In the genomic region with DNA sequence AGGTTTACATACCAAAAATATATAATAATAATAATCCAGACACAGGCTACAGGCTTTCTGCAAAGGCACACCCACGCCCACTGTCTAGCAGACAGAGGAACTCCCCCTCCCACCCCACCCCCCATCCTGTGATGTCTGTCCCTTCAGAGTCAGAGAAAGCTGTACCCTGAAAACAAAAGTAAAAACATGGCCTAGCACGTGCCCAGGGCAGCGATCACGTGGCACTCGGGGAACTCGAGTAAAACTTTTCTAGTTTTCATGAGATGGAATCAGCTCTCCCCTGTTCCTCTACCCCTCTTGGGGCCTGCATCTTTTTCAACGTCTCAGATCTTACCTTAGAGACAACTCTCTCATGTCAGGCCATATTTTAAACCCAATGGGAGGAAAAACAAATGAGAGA, we compare ENCODE assay signal across 10 mouse cellular contexts.
A peak's percentile ranks its signal among the peaks of the same experiment; 100 is the strongest.
DNase-seq lines count a peak whose midpoint lies in the region; ATAC-seq lines count a peak whose summit lies in the region.
"Had no signal": no experiment of that assay in that cellular context is flagged by ENCODE, and none has a peak within 500 bp of the region (broad histone marks: within the 10 kb centered on the region; RNA-seq: fewer than 3 reads in every experiment).

No protein-coding gene starts in this region.

- H3K9ac ChIP-seq in kidney, embryonic 16.5 days (replicated peaks; ENCODE audit: low read length) = 0 out of 2 replicates have a peak overlapping the region, but pooled peaks have one; percentile 23
- H3K9ac ChIP-seq: lung, embryonic 15.5 days had no signal

- peak; percentile 48 for ATAC-seq in activated CD4-positive, CD25-positive, alpha-beta regulatory T cell, adult 4 months
- no peak for ATAC-seq in kidney, embryonic 16.5 days (ENCODE audit: low FRiP score, low TSS enrichment)
- ATAC-seq: Patski had no signal

- peak overlapping the region; percentile 30; the same call in 1 of the 2 replicates for H3K27ac ChIP-seq in kidney, embryonic 16.5 days (ENCODE audit: low read length)
- H3K27ac ChIP-seq: lung, embryonic 15.5 days had no signal

- 34% methylated on average over 7 of the region's 7 CpGs for WGBS in kidney, embryonic 16.5 days

- H3K4me3 ChIP-seq in kidney, embryonic 16.5 days (ENCODE audit: low read length) = no peak overlapping the region
- H3K4me3 ChIP-seq: lung, embryonic 15.5 days had no signal

- no peaks in the 10 kb centered on the region for H3K27me3 ChIP-seq in kidney, embryonic 16.5 days (ENCODE audit: insufficient read depth, low read length)
- H3K27me3 ChIP-seq: lung, embryonic 15.5 days; Patski had no signal

- H3K36me3 ChIP-seq in kidney, embryonic 16.5 days (ENCODE audit: insufficient read depth, low read length) = peaks cover 8% of the 10 kb centered on the region; the same call in 1 of the 2 replicates

- no peak overlapping the region for H3K4me2 ChIP-seq in kidney, embryonic 16.5 days (replicated peaks; ENCODE audit: low read depth, low read length)
- H3K4me2 ChIP-seq: lung, embryonic 15.5 days had no signal

- H3K4me1 ChIP-seq in kidney, embryonic 16.5 days (ENCODE audit: insufficient read depth, low read length) = peaks cover 43% of the 10 kb centered on the region

- no peaks in the 10 kb centered on the region for H3K9me3 ChIP-seq in kidney, embryonic 16.5 days (ENCODE audit: low read length)
- H3K9me3 ChIP-seq: lung, embryonic 15.5 days had no signal

- DNase-seq in lung, postnatal 10 days = peak; percentile 25
- no peak for DNase-seq in lung, postnatal 14 days
- DNase-seq in thymus, postnatal 14 days = peak; percentile 62
- no peak for DNase-seq in cerebellum, postnatal 25 days
- DNase-seq in gastrocnemius, adult 8-10 months (ENCODE audit: low spot score in 2 of 2) = no peak
- DNase-seq: heart, postnatal 36 days had no signal

Comparison
In these comparisons a context has a peak if more than half of its experiments do, and no peak if none do; other contexts are left out.
1. DNase-seq: peak in lung, postnatal 10 days (single experiment) and thymus, postnatal 14 days (single experiment); none in lung, postnatal 14 days (single experiment), cerebellum, postnatal 25 days (0 of 2) and gastrocnemius, adult 8-10 months (0 of 2).